Mouse (Mus musculus): ENCODE data around the gene Cdk9.

DNA sequence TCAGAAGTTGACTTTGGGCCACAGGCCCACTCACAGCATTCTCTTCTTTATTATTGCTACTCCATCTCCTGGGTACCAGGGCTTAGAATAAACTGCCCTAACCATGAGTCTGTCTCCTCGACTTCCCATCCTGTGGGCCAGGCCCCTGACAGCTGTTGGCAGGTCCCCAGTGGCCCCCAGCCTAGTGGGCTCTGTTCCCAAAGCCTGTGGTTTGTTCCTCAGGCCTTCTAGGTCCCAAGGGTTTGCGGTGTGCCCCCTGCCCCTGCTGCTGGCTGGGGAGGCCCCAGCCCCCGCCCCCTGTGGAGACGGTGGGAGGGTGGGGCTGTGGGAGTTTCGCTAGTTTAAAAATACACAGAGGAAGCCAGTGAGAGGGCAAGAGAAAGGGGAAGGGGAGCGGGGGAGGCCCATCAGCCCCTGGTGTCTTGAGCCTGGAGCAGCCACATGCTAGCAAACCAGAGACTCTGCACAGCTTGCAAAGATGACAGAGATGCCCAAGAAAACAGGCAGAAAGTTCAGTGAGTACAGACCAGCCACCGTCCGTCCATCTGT is 7.9 kb upstream of the Cdk9 start, which contains the start of gene Sh2d3c:
- TF ChIP-seq CTCF (IDR thresholded peaks at IDR 0.05) (no peak), EP300 (IDR thresholded peaks at IDR 0.05) (no peak)

Data from lung, postnatal 0 days (tissue).